Mouse (Mus musculus): ENCODE measurements at regions not wholly inside any gene's neighbourhood (a gene's known extent, or its start where the extent isn't known, plus 50 kb on each side); places are given as distances from the start of the nearest gene placed in this dataset.
A peak's percentile ranks its signal among the peaks of the same experiment; 100 is the strongest.

GRCm38 (mm10) chr1:92707441-92707840, 58.8 kb upstream of the Otos start:
- Histone ChIP-seq H3K9me3 (no peaks in the 10 kb centered on the region), H3K36me3 (no peaks in the 10 kb centered on the region), H3K4me3 (no peak overlapping the region), H3K4me2 (no peak overlapping the region), H3K9ac (no peak overlapping the region), H3K27me3 (no peaks in the 10 kb centered on the region), H3K4me1 (peaks cover 18% of the 10 kb centered on the region), H3K27ac (no peak overlapping the region)
- ATAC-seq (ENCODE audit: insufficient number of reproducible peaks, low FRiP score, low TSS enrichment, low read depth), result no peak
- WGBS, result 67% methylated on average over 2 of the region's 2 CpGs

GRCm38 (mm10) chr1:92703903-92704302, 55.3 kb upstream of the Otos start:
- no peak overlapping the region for H3K4me3 ChIP-seq

GRCm38 (mm10) chr1:92703270-92703669, 54.6 kb upstream of the Otos start:
- Histone ChIP-seq H3K27me3 (no peaks in the 10 kb centered on the region), H3K4me2 (no peak overlapping the region), H3K9me3 (no peaks in the 10 kb centered on the region), H3K9ac (no peak overlapping the region), H3K4me1 (peaks cover 24% of the 10 kb centered on the region), H3K4me3 (no peak overlapping the region), H3K36me3 (no peaks in the 10 kb centered on the region), H3K27ac (peak overlapping the region; percentile 57; the same call in 1 of the 2 replicates)
- ATAC-seq (ENCODE audit: insufficient number of reproducible peaks, low FRiP score, low TSS enrichment, low read depth), result no peak
- 65% methylated on average over 3 of the region's 3 CpGs for WGBS

More at GRCm38 (mm10) chr1:92703903-92704302, 55.3 kb upstream of the Otos start:
- Histone ChIP-seq H3K4me1 (peaks cover 20% of the 10 kb centered on the region), H3K4me2 (no peak overlapping the region), H3K36me3 (no peaks in the 10 kb centered on the region), H3K27ac (peak overlapping the region; percentile 57; the same call in 1 of the 2 replicates), H3K9ac (no peak overlapping the region), H3K27me3 (no peaks in the 10 kb centered on the region), H3K9me3 (no peaks in the 10 kb centered on the region)
- WGBS, result 69% methylated on average over 12 of the region's 12 CpGs
- peak; percentile 49; the same call in 1 of the 2 replicates for ATAC-seq (ENCODE audit: insufficient number of reproducible peaks, low FRiP score, low TSS enrichment, low read depth)

- Histone ChIP-seq H3K4me2 (no peak overlapping the region), H3K4me1 (peaks cover 24% of the 10 kb centered on the region), H3K36me3 (no peaks in the 10 kb centered on the region), H3K9me3 (no peaks in the 10 kb centered on the region), H3K9ac (no peak overlapping the region), H3K27me3 (no peaks in the 10 kb centered on the region), H3K27ac (no peak overlapping the region), H3K4me3 (no peak overlapping the region)
- no peak for ATAC-seq (ENCODE audit: insufficient number of reproducible peaks, low FRiP score, low TSS enrichment, low read depth)
- WGBS, result 90% methylated on average over 2 of the region's 2 CpGs
Observed at GRCm38 (mm10) chr1:92700107-92700506, 51.5 kb upstream of the Otos start.

DNA sequence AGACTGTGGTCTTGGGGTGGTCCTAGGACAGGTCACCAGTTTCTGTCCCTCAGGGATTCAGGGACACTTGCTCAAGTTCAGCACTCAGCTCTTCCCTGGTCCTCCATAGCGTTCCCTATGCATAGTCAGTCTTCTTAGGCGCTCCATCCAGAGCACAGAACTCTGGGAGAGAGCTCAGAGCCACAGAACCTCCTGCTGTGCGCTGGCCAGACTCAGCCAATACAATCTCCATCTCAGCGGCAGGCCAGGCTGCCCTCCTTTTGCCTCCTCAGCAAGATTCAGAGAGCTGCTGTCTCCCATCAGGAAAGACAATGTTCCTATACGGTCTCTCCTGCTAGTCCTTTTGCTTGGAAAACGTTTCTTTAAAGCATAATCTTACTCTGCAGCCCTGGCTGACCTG, 51.1 kb upstream of the Otos start:
- H3K4me3 ChIP-seq, result no peak overlapping the region
- H3K4me2 ChIP-seq, result no peak overlapping the region
- no peak overlapping the region for H3K27ac ChIP-seq
- H3K36me3 ChIP-seq, result no peaks in the 10 kb centered on the region
- no peaks in the 10 kb centered on the region for H3K27me3 ChIP-seq
- H3K9ac ChIP-seq, result no peak overlapping the region
- no peak for ATAC-seq (ENCODE audit: insufficient number of reproducible peaks, low FRiP score, low TSS enrichment, low read depth)
- WGBS, result 19% methylated on average over 6 of the region's 6 CpGs
- no peaks in the 10 kb centered on the region for H3K9me3 ChIP-seq
- H3K4me1 ChIP-seq, result peaks cover 24% of the 10 kb centered on the region

- Histone ChIP-seq H3K27ac (peak overlapping the region; percentile 30; the same call in 1 of the 2 replicates), H3K4me1 (peaks cover 24% of the 10 kb centered on the region), H3K27me3 (no peaks in the 10 kb centered on the region), H3K4me3 (no peak overlapping the region), H3K9ac (no peak overlapping the region), H3K36me3 (no peaks in the 10 kb centered on the region), H3K4me2 (no peak overlapping the region; the same call in 1 of the 2 replicates), H3K9me3 (no peaks in the 10 kb centered on the region)
- ATAC-seq (ENCODE audit: insufficient number of reproducible peaks, low FRiP score, low TSS enrichment, low read depth), result peak; percentile 61; the same call in 1 of the 2 replicates
- WGBS, result 7% methylated on average over 9 of the region's 9 CpGs
Observed at GRCm38 (mm10) chr1:92699048-92699447, 50.4 kb upstream of the Otos start.

DNA sequence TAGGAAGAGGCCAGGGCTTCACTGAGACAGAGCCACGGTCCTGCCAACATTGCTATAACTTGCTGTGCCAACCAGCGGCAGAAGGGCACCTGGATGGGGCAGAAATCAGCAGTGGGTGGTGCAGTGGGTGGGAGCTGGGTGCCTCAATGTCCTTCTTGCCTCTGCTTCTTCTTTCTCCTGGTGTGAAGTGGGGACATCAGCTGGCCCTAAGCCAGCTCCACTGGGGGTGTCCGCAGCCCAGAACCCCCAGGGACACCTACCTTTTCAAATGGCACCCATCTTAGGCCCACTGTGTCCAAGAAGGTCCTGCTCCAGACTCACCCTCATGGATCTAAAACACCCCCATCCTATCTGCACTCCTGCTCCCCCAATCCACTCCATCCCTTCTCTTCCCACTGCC, 49.9 kb upstream of the Otos start:
- H3K27me3 ChIP-seq, result no peaks in the 10 kb centered on the region
- H3K36me3 ChIP-seq, result no peaks in the 10 kb centered on the region
- H3K4me3 ChIP-seq, result no peak overlapping the region
- H3K27ac ChIP-seq, result peak overlapping the region; percentile 30; the same call in 1 of the 2 replicates
- H3K9me3 ChIP-seq, result no peaks in the 10 kb centered on the region
- 87% methylated on average over 3 of the region's 3 CpGs for WGBS
- peaks cover 20% of the 10 kb centered on the region for H3K4me1 ChIP-seq
- H3K4me2 ChIP-seq, result no peak overlapping the region
- no peak for ATAC-seq (ENCODE audit: insufficient number of reproducible peaks, low FRiP score, low TSS enrichment, low read depth)
- no peak overlapping the region for H3K9ac ChIP-seq
